Mouse (Mus musculus) retina, postnatal 7 days (tissue): Measurements from ENCODE around the gene Gm49384.
"Not testable (repeated sequence)": the region's sequence is repeated elsewhere in the genome, so short reads cannot be mapped to it uniquely, and the experiment has no call there.

Experiments
- DNase-seq: peaks from one replicate; pipeline ENCODE4 v3.0.0-alpha.2; 2012; ENCODE audit warnings: low read depth, low spot score

Gene Gm49384

GRCm38 (mm10) chr12:69168461-69169106, 35.5 kb downstream of the Gm49384 start, which contains the start of gene Lrr1:
TSS of gene Lrr1 (plus strand) at chr12:69168814.
- DNase-seq: peak; percentile 83

- DNase-seq: no peak
These were observed 36.2 kb downstream of the Gm49384 start for GRCm38 (mm10) chr12:69167656-69168460.

GRCm38 (mm10) chr12:69166861-69167581, 37.0 kb downstream of the Gm49384 start:
- not testable (repeated sequence) for DNase-seq

- DNase-seq: no peak
These were observed 39.2 kb downstream of the Gm49384 start for GRCm38 (mm10) chr12:69164904-69165303.

- DNase-seq: not testable (repeated sequence)
These were observed 40.5 kb downstream of the Gm49384 start for GRCm38 (mm10) chr12:69163586-69163985.

- not testable (repeated sequence) for DNase-seq
These were observed 43.4 kb downstream of the Gm49384 start for GRCm38 (mm10) chr12:69160677-69161076.

GRCm38 (mm10) chr12:69159578-69159940, 44.5 kb downstream of the Gm49384 start:
- DNase-seq: peak; percentile 73

- peak; percentile 99 for DNase-seq
These were observed 45.1 kb downstream of the Gm49384 start, which contains the start of gene Rps29 for GRCm38 (mm10) chr12:69158765-69159577. TSS of gene Rps29 (minus strand) at chr12:69159186.

- no peak for DNase-seq
These were observed 45.7 kb downstream of the Gm49384 start for GRCm38 (mm10) chr12:69158366-69158764.

- DNase-seq: no peak
These were observed 47.0 kb downstream of the Gm49384 start for GRCm38 (mm10) chr12:69157107-69157506.

GRCm38 (mm10) chr12:69156436-69156835, 47.6 kb downstream of the Gm49384 start:
- no peak for DNase-seq

GRCm38 (mm10) chr12:69155923-69156322, 48.1 kb downstream of the Gm49384 start:
- no peak for DNase-seq

- DNase-seq: no peak
These were observed 54.0 kb downstream of the Gm49384 start for GRCm38 (mm10) chr12:69150049-69150448.

GRCm38 (mm10) chr12:69147166-69147735, 56.8 kb downstream of the Gm49384 start:
- DNase-seq: no peak

GRCm38 (mm10) chr12:69143460-69143859, 60.6 kb downstream of the Gm49384 start:
- no peak for DNase-seq

- DNase-seq: no peak
These were observed 64.2 kb downstream of the Gm49384 start for GRCm38 (mm10) chr12:69139841-69140240.
